Mouse (Mus musculus): ENCODE measurements around the gene Dnaaf2.

DNA sequence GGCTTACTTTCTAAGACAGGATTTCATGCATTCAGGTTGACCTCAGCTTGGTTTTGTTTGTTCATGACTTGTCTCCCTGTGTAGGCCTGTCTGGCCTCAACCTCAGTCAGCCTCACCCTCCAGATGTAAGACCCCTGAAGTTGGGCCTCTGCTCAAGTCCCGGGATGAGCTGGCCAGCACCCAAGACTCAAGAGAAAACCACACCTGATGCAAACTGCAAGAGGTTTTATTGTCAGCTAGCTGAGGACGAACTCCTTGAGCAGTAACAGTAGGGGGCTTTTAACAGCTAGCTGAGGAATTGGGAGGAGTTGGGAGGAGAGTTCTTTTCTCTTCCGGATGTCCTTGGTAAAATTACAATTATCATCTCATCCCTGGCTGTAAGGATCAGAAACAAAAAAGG is 20.7 kb downstream of the Dnaaf2 start:
- TF ChIP-seq POLR2A (IDR thresholded peaks at IDR 0.05; ENCODE audit: extremely low read depth, insufficient read depth, low read length) = no peak
- no peak for TF ChIP-seq CTCF (IDR thresholded peaks at IDR 0.05; ENCODE audit: low read depth, low read length)

Measured in liver, adult 2 months (tissue).